Mouse (Mus musculus): Measurements from ENCODE around the gene AI597479.

DNA sequence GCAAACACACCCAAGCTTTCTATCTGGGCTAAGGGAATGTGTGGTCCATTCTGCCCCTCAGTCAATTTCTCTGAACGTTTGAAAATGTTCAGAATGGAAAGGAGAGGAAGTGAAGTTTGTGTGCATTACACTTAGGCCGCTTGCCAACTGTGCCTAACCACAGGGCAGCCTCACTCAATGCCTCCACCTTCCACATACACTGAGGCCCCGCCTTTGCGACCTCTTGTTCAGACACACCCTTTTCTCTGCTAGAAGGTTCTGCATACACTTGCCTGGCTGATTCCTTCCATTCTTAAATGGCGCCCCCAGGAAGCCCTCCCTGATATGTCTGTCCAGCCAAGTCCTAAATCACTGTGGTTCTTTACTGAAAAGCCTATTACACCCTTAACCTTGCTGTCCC is 27.8 kb upstream of the AI597479 start:
- TF ChIP-seq CTCF (IDR thresholded peaks at IDR 0.05; ENCODE audit: low read depth) (no peak), EP300 (IDR thresholded peaks at IDR 0.05; ENCODE audit: low read depth) (no peak)

Data from liver, postnatal 0 days (tissue).